Mouse (Mus musculus) erythroblast, embryonic 14.5 days (primary cell): Measurements from ENCODE around the gene Hsf4. TPM values are rescaled to one million over a fixed set of nuclear protein-coding genes. Genes with fewer than 3 reads are reported as not detected.

ENCODE experiments used
- H3K27me3 ChIP-seq: 2 replicates; pipeline ENCODE4 v1.6.1; 2012; ENCODE audit warnings: inconsistent platforms; ENCODE audit not compliant: control insufficient read depth
- H3K36me3 ChIP-seq: 2 replicates; pipeline ENCODE4 v1.6.1; 2012; ENCODE audit warnings: mild to moderate bottlenecking, inconsistent platforms; ENCODE audit not compliant: control insufficient read depth
- H3K4me1 ChIP-seq: 2 replicates; pipeline ENCODE4 v1.6.1; 2012; ENCODE audit warnings: inconsistent platforms; ENCODE audit not compliant: control insufficient read depth
- H3K4me3 ChIP-seq: replicated peaks from 2 replicates; pipeline ENCODE3; 2012; ENCODE audit warnings: moderate library complexity, mild to moderate bottlenecking, inconsistent platforms
- H3K9me3 ChIP-seq: 2 replicates; pipeline ENCODE4 v1.6.1; 2012; ENCODE audit warnings: low read length, inconsistent platforms, mixed read lengths; ENCODE audit not compliant: control insufficient read depth
- GATA1 ChIP-seq: IDR thresholded peaks from 2 replicates; pipeline ENCODE4 v1.6.1; 2012; ENCODE audit warnings: low read length, inconsistent platforms, mixed read lengths
- TAL1 ChIP-seq: IDR thresholded peaks from 3 replicates; pipeline ENCODE4 v1.6.1; 2012; ENCODE audit warnings: low read length, inconsistent platforms, mixed read lengths
- polyA plus RNA-seq: library from polyadenylated mRNA; stranded (reverse); fragments of >175 nt; gene quantifications from 2 replicates; pipeline ENCODE4 v1.2.3, GENCODE M21; 2012

The Hsf4 gene
- polyA plus RNA-seq, 1 experiment, result not detected

GRCm38 (mm10) chr8:105313622-105314402 is 44.2 kb downstream of the Hsf4 start:
- Histone ChIP-seq H3K9me3 (peaks cover 3% of the 10 kb centered on the region), H3K27me3 (no peaks in the 10 kb centered on the region), H3K4me3 (peak overlapping the region; percentile 16), H3K4me1 (peaks cover 82% of the 10 kb centered on the region), H3K36me3 (peaks cover 100% of the 10 kb centered on the region)
- TF ChIP-seq GATA1 (no peak), TAL1 (no peak)

GRCm38 (mm10) chr8:105315073-105315769 is 45.6 kb downstream of the Hsf4 start:
- peaks cover 3% of the 10 kb centered on the region for H3K9me3 ChIP-seq
- peaks cover 100% of the 10 kb centered on the region for H3K36me3 ChIP-seq
- TF ChIP-seq GATA1 (no peak), TAL1 (no peak)
- no peaks in the 10 kb centered on the region for H3K27me3 ChIP-seq
- H3K4me3 ChIP-seq, result no peak overlapping the region
- peaks cover 87% of the 10 kb centered on the region for H3K4me1 ChIP-seq

GRCm38 (mm10) chr8:105317941-105318340 is 48.3 kb downstream of the Hsf4 start:
- Histone ChIP-seq H3K36me3 (peaks cover 99% of the 10 kb centered on the region), H3K4me1 (peaks cover 89% of the 10 kb centered on the region), H3K27me3 (no peaks in the 10 kb centered on the region), H3K9me3 (0 out of 2 replicates have a peak, but pooled peaks cover 2% of the 10 kb centered on the region), H3K4me3 (no peak overlapping the region)
- TF ChIP-seq TAL1, result no peak
- TF ChIP-seq GATA1, result no peak

- TF ChIP-seq TAL1, result no peak
- no peak for TF ChIP-seq GATA1
- Histone ChIP-seq H3K4me3 (no peak overlapping the region), H3K4me1 (peaks cover 89% of the 10 kb centered on the region), H3K27me3 (no peaks in the 10 kb centered on the region), H3K9me3 (0 out of 2 replicates have a peak, but pooled peaks cover 2% of the 10 kb centered on the region), H3K36me3 (peaks cover 97% of the 10 kb centered on the region)
Observed at GRCm38 (mm10) chr8:105318662-105319190, 49.1 kb downstream of the Hsf4 start.

- H3K9me3 ChIP-seq, result 0 out of 2 replicates have a peak, but pooled peaks cover 2% of the 10 kb centered on the region
- H3K27me3 ChIP-seq, result no peaks in the 10 kb centered on the region
- H3K36me3 ChIP-seq, result peaks cover 78% of the 10 kb centered on the region
- peaks cover 91% of the 10 kb centered on the region for H3K4me1 ChIP-seq
- H3K4me3 ChIP-seq, result peak overlapping the region; percentile 85
- TF ChIP-seq GATA1 (peak; percentile 86), TAL1 (peak; percentile 87)
Observed at GRCm38 (mm10) chr8:105323183-105323582, 53.6 kb downstream of the Hsf4 start.

Other genes starting within 250 kb of the Hsf4 start
- gene Ces3a, start 221.2 kb upstream of the Hsf4 start, polyA plus RNA-seq, result not detected in 2 replicates
- gene Ces3b, start 186.0 kb upstream of the Hsf4 start, polyA plus RNA-seq, result not detected in 2 replicates
- not detected in 2 replicates for gene Ces4a, start 138.0 kb upstream of the Hsf4 start, polyA plus RNA-seq
- gene Cbfb, start 99.1 kb upstream of the Hsf4 start, polyA plus RNA-seq, result 0.06 and 0.11 TPM in 2 replicates
- gene D230025D16Rik, start 44.7 kb upstream of the Hsf4 start, polyA plus RNA-seq, result 0.63 and 1.3 TPM in 2 replicates
- gene B3gnt9, start 14.6 kb upstream of the Hsf4 start, polyA plus RNA-seq, result 0.74 and 1.0 TPM in 2 replicates
- 1.7 and 2.0 TPM in 2 replicates for gene Tradd, start 5.2 kb upstream of the Hsf4 start, polyA plus RNA-seq
- gene Fbxl8, start 5.2 kb upstream of the Hsf4 start, polyA plus RNA-seq, result 0.10 and 0.27 TPM in 2 replicates
- not detected in 2 replicates for gene Nol3, start 6.3 kb downstream of the Hsf4 start, polyA plus RNA-seq
- gene 4931428F04Rik, start 20.1 kb downstream of the Hsf4 start, polyA plus RNA-seq, result 0.01 and 0.09 TPM in 2 replicates
- gene Exoc3l, start 26.3 kb downstream of the Hsf4 start, polyA plus RNA-seq, result 1.6 and 1.7 TPM in 2 replicates
- 30.0 and 45.9 TPM in 2 replicates for gene E2f4, start 27.9 kb downstream of the Hsf4 start, polyA plus RNA-seq
- 0.97 and 1.1 TPM in 2 replicates for gene Elmo3, start 35.8 kb downstream of the Hsf4 start, polyA plus RNA-seq
- 2.5 and 3.1 TPM in 2 replicates for gene Lrrc29, start 56.5 kb downstream of the Hsf4 start, polyA plus RNA-seq
- gene Tmem208, start 56.6 kb downstream of the Hsf4 start, polyA plus RNA-seq, result 3.4 and 3.5 TPM in 2 replicates
- 0.19 and 0.21 TPM in 2 replicates for gene Fhod1, start 78.2 kb downstream of the Hsf4 start, polyA plus RNA-seq
- gene Slc9a5, start 79.0 kb downstream of the Hsf4 start, polyA plus RNA-seq, result 0.02 TPM in 1 of 2 replicates, not detected in the other
- not detected in 2 replicates for gene Plekhg4, start 103.5 kb downstream of the Hsf4 start, polyA plus RNA-seq
- not detected in 2 replicates for gene Kctd19, start 143.7 kb downstream of the Hsf4 start, polyA plus RNA-seq
- 0.03 and 0.05 TPM in 2 replicates for gene Lrrc36, start 143.8 kb downstream of the Hsf4 start, polyA plus RNA-seq
- gene Tppp3, start 201.7 kb downstream of the Hsf4 start, polyA plus RNA-seq, result 0.34 and 0.96 TPM in 2 replicates
- gene Zdhhc1, start 227.1 kb downstream of the Hsf4 start, polyA plus RNA-seq, result 0.14 and 0.23 TPM in 2 replicates
- gene Hsd11b2, start 249.0 kb downstream of the Hsf4 start, polyA plus RNA-seq, result not detected in 2 replicates